Mouse (Mus musculus): ENCODE measurements around the gene Kctd21. TPM values are rescaled to one million over a fixed set of nuclear protein-coding genes. Genes with fewer than 3 reads are reported as not detected.

The Kctd21 gene
- polyA plus RNA-seq, 1 experiment from 2014 or later, result 7.7 TPM

DNA sequence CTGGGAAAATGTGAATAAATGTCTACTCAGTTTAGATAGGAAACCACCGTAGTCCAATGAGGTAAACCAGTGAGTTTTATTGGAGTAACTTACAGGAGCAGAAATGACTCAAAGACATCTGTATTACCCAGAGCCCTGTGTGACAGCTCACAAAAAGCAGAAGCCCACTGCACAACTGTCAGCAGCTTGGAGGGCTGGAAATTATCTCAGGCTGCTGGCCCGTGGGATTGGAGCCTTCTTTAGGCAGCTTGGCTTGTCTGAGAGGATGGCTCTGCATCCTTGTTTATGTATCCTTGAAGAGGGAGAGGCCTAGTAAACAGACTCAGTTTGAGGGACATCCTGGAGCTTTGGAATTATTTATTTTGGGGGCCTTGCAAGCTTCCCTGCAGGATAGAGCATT lies 10.8 kb downstream of the Kctd21 start:
- WGBS, result 79% methylated on average over 2 of the region's 2 CpGs
- no peak overlapping the region for H3K9ac ChIP-seq
- no peak overlapping the region for H3K4me2 ChIP-seq (replicated peaks)
- H3K4me1 ChIP-seq, result peaks cover 3% of the 10 kb centered on the region; the same call in 1 of the 2 replicates
- H3K36me3 ChIP-seq, result 0 out of 2 replicates have a peak, but pooled peaks cover 4% of the 10 kb centered on the region
- no peaks in the 10 kb centered on the region for H3K9me3 ChIP-seq (replicated peaks)
- no peak for ATAC-seq (ENCODE audit: low FRiP score)
- H3K27me3 ChIP-seq, result no peaks in the 10 kb centered on the region
- no peak overlapping the region for H3K4me3 ChIP-seq
- no peak overlapping the region for H3K27ac ChIP-seq

DNA sequence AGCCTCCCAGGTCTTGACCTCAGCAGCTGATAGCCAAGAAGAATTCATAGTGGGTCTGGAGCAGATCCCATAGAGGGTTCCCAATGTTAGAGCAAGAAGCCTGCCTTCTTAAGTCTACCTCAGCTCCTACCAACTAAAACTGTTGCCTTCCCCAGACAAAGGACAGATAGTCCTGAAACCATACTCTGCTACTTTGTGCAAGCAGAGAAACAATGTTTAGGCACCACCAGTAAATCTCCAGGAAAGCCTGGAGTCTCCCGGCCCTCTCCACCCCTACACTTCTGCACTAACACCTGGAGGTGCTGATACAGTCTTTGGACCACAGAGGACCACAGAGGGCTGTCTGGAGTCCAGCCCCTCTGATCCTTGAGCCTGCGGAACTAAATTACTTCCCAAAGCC lies 12.5 kb downstream of the Kctd21 start:
- H3K27ac ChIP-seq, result no peak overlapping the region
- no peak overlapping the region for H3K9ac ChIP-seq
- H3K4me3 ChIP-seq, result no peak overlapping the region
- 96% methylated on average over 2 of the region's 2 CpGs for WGBS
- peaks cover 3% of the 10 kb centered on the region; the same call in 1 of the 2 replicates for H3K4me1 ChIP-seq
- H3K36me3 ChIP-seq, result peaks cover 10% of the 10 kb centered on the region
- no peak overlapping the region for H3K4me2 ChIP-seq (replicated peaks)
- no peak for ATAC-seq (ENCODE audit: low FRiP score)
- no peaks in the 10 kb centered on the region for H3K27me3 ChIP-seq
- H3K9me3 ChIP-seq (replicated peaks), result no peaks in the 10 kb centered on the region

DNA sequence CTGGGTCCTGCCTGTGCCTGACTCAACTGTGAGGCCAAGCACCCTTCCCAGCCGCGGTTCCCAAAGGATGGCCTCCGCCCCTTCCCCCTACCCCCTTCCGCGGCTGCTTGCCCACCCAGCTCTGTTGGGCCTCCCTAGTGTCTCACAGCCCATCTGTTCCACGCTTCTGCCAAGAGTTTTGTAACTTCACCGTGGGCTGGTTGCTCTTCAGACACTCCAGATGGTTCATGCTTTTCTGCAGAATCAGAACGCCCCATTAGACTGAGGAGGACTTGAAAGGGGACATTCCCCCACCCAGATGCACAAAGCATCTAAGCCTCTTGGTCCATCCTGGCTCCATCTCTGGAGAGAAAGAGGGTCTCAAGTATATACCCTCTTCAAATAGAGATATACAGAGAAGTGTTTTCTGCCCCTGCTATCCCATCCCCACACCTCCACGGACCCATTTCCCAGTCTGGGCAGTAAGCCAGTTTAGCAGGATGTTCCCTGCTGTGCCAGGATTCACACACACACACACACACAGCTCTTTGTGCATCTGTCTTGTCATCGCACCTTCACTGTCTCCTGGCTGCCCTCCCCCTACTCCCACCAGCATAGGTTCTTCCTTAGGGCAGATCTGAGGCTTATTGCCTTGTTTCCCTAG lies 13.2 kb downstream of the Kctd21 start:
- ATAC-seq (ENCODE audit: low FRiP score), result no peak
- Histone ChIP-seq H3K4me2 (replicated peaks) (no peak overlapping the region), H3K4me1 (peaks cover 3% of the 10 kb centered on the region; the same call in 1 of the 2 replicates), H3K27me3 (no peaks in the 10 kb centered on the region), H3K9ac (no peak overlapping the region), H3K9me3 (replicated peaks) (no peaks in the 10 kb centered on the region), H3K36me3 (peaks cover 10% of the 10 kb centered on the region), H3K27ac (no peak overlapping the region), H3K4me3 (no peak overlapping the region)
- WGBS, result 69% methylated on average over 10 of the region's 10 CpGs

DNA sequence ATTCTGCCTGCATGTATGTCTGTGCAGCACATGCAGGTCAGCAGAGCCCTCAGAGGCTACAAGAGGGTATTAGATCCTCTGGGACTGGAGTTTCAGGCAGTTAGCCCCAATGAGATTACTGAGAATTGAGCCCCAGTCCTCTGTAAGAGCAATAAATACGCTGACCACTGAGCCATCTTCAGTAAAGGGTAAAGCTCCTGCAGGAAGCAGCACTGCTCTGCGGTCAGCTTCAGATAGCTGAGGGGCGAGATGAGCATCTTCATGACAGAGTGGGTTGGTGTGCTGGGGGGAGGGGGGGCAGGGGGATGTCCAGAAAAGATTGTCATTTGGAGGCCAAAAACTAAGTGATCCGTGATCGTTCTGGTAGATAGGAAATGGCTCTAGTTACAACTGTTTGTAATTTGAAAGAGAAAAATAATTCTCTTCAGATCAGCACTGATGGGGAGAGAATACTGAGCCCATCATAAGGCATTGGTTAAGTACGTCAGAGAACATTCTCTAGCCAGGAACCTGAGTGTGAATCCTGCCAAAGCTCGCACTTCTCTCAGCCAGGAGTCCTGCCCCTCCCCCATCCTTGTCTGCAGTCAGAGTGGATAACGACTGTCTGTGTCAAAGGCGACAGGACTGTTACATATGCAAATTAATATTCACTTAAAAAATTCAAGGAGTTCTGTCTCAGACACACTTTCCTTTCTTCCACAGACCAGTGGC lies 14.1 kb downstream of the Kctd21 start:
- Histone ChIP-seq H3K27me3 (no peaks in the 10 kb centered on the region), H3K27ac (no peak overlapping the region), H3K4me1 (peaks cover 4% of the 10 kb centered on the region), H3K9me3 (replicated peaks) (no peaks in the 10 kb centered on the region), H3K4me3 (no peak overlapping the region), H3K9ac (no peak overlapping the region; the same call in 1 of the 2 replicates), H3K36me3 (peaks cover 10% of the 10 kb centered on the region), H3K4me2 (replicated peaks) (no peak overlapping the region)
- no peak for ATAC-seq (ENCODE audit: low FRiP score)
- 77% methylated on average over 9 of the region's 9 CpGs for WGBS

DNA sequence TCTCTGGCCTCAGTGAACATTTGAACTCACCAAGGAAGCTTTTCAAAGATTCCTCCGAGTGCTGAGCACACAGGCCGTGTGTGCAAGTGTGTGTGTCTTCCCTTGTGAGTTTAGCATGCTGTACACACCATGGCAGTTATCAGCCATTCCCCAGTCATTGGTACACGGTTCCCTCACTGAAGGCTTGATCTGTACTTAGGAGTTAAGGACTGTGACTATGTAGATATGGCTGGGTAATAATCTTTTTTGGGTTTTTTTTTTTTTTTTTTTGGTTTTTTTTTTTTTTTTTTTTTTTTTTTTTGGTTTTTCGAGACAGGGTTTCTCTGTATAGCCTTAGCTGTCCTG lies 14.7 kb downstream of the Kctd21 start:
- no peaks in the 10 kb centered on the region for H3K9me3 ChIP-seq (replicated peaks)
- WGBS, result 69% methylated on average over 4 of the region's 4 CpGs
- no peak overlapping the region for H3K4me3 ChIP-seq
- no peak overlapping the region for H3K27ac ChIP-seq
- peaks cover 8% of the 10 kb centered on the region for H3K4me1 ChIP-seq
- ATAC-seq (ENCODE audit: low FRiP score), result no peak
- no peaks in the 10 kb centered on the region for H3K27me3 ChIP-seq
- H3K9ac ChIP-seq, result no peak overlapping the region; the same call in 1 of the 2 replicates
- H3K36me3 ChIP-seq, result peaks cover 10% of the 10 kb centered on the region
- H3K4me2 ChIP-seq (replicated peaks), result no peak overlapping the region

DNA sequence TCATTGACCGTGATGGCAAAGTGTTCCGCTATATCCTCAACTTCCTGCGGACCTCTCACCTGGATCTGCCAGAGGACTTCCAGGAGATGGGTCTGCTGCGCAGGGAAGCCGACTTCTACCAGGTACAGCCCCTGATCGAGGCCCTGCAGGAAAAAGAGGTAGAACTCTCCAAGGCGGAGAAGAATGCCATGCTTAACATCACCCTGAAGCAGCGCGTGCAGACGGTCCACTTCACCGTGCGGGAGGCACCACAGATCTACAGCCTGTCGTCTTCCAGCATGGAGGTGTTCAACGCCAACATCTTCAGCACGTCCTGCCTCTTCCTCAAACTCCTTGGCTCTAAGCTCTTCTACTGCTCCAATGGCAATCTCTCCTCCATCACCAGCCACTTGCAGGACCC lies 15.3 kb downstream of the Kctd21 start:
- Histone ChIP-seq H3K27me3 (no peaks in the 10 kb centered on the region), H3K9ac (no peak overlapping the region), H3K4me1 (peaks cover 8% of the 10 kb centered on the region), H3K4me2 (replicated peaks) (no peak overlapping the region), H3K36me3 (peaks cover 10% of the 10 kb centered on the region), H3K27ac (no peak overlapping the region), H3K9me3 (replicated peaks) (no peaks in the 10 kb centered on the region), H3K4me3 (no peak overlapping the region)
- no peak for ATAC-seq (ENCODE audit: low FRiP score)
- 93% methylated on average over 15 of the region's 15 CpGs for WGBS

DNA sequence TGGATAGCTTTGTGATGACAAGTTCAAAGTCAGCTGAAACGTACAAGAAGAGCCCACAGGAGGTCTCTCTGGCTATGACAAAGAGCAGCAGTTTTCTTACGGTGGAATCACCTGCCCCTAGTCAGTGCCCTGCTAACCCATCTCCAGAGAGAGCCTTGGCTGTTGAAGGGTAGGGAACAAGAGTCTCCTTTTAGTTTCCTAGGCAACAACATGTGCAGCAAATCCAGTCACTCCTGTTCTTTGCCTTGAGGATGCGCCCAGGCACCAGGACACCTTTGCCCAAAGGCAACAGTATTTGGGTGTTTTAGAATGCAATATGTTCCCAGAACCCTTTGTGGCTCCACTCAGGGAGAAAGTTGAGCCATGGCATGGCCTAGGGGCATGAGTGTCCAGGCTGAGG lies 16.2 kb downstream of the Kctd21 start:
- ATAC-seq (ENCODE audit: low FRiP score), result no peak
- 77% methylated on average over 3 of the region's 3 CpGs for WGBS

DNA sequence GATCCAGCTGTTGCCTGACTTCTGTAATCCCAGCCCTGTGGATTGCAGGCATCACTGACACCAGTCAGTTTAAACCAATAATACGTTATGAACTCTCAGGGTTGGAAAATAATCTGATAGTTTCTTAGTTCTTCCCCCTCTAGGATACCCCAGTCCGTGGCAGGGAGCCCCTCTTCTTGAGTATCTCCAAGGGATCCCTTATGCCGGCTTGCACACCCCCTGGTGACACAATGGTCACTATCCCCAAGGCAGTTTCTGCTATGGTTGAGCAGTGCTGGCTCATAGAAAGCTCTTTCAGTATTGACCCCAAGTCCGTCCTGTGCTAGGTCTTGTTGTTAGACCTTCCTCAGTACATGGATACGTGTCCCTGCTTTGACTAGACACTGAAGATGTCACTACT lies 16.7 kb downstream of the Kctd21 start:
- Histone ChIP-seq H3K4me2 (replicated peaks) (no peak overlapping the region), H3K4me1 (peaks cover 8% of the 10 kb centered on the region), H3K4me3 (no peak overlapping the region), H3K27ac (no peak overlapping the region), H3K27me3 (no peaks in the 10 kb centered on the region), H3K9ac (no peak overlapping the region), H3K36me3 (peaks cover 10% of the 10 kb centered on the region), H3K9me3 (replicated peaks) (no peaks in the 10 kb centered on the region)
- ATAC-seq (ENCODE audit: low FRiP score), result no peak
- WGBS, result 81% methylated on average over 5 of the region's 5 CpGs

More for the DNA sequence above, 16.2 kb downstream of the Kctd21 start:
- Histone ChIP-seq H3K4me2 (replicated peaks) (no peak overlapping the region), H3K9me3 (replicated peaks) (no peaks in the 10 kb centered on the region), H3K4me1 (peaks cover 8% of the 10 kb centered on the region), H3K27me3 (no peaks in the 10 kb centered on the region), H3K9ac (no peak overlapping the region), H3K4me3 (no peak overlapping the region), H3K27ac (no peak overlapping the region), H3K36me3 (peaks cover 10% of the 10 kb centered on the region)

DNA sequence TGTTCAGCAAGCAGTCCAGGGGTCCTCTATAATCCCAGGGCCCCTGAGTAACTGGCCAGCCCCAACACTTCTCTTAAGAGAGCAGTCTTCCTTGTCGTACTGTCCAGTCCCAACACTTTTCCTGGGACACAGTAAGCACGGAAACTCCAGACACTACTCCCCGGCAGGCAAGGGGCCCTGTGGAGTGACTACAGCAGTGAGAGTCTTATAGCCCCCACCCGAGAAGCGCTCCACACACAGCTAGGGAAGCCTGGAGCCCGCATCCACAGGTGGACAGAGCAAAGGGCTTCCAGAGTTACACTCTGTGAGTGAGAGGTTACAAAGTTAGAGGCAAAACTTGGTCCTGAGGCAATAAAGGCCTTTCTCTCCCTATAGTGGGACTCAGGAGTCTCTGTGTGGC lies 17.3 kb downstream of the Kctd21 start:
- WGBS, result 83% methylated on average over 6 of the region's 6 CpGs
- Histone ChIP-seq H3K36me3 (peaks cover 10% of the 10 kb centered on the region), H3K27me3 (no peaks in the 10 kb centered on the region), H3K9me3 (replicated peaks) (no peaks in the 10 kb centered on the region), H3K4me1 (peaks cover 8% of the 10 kb centered on the region), H3K4me2 (replicated peaks) (no peak overlapping the region), H3K4me3 (no peak overlapping the region), H3K27ac (no peak overlapping the region), H3K9ac (no peak overlapping the region)
- ATAC-seq (ENCODE audit: low FRiP score), result no peak

DNA sequence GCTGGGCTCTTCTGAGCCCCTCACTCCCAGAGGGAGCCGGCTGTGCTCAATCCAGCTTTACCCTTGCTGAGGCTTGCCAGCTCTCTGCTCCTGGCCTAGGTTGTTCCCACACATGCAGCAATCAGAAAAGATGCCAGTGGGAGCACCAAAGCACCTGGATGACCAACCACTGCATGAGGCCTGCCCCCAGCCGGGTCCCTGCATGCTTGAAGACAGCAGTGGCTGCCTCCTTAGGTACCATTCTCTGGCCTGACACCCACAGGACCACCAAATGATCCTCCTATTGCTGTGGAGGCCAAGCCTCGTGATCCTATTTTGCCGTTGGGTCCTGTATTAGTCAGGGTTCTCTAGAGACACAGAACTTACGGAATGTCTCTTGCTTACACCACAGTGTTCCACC lies 18.8 kb downstream of the Kctd21 start:
- no peak for ATAC-seq (ENCODE audit: low FRiP score)
- 86% methylated on average over 5 of the region's 5 CpGs for WGBS
- Histone ChIP-seq H3K4me3 (no peak overlapping the region), H3K27me3 (no peaks in the 10 kb centered on the region), H3K27ac (no peak overlapping the region), H3K9me3 (replicated peaks) (no peaks in the 10 kb centered on the region), H3K4me2 (replicated peaks) (no peak overlapping the region), H3K36me3 (peaks cover 10% of the 10 kb centered on the region), H3K9ac (no peak overlapping the region), H3K4me1 (peaks cover 8% of the 10 kb centered on the region; the same call in 1 of the 2 replicates)

DNA sequence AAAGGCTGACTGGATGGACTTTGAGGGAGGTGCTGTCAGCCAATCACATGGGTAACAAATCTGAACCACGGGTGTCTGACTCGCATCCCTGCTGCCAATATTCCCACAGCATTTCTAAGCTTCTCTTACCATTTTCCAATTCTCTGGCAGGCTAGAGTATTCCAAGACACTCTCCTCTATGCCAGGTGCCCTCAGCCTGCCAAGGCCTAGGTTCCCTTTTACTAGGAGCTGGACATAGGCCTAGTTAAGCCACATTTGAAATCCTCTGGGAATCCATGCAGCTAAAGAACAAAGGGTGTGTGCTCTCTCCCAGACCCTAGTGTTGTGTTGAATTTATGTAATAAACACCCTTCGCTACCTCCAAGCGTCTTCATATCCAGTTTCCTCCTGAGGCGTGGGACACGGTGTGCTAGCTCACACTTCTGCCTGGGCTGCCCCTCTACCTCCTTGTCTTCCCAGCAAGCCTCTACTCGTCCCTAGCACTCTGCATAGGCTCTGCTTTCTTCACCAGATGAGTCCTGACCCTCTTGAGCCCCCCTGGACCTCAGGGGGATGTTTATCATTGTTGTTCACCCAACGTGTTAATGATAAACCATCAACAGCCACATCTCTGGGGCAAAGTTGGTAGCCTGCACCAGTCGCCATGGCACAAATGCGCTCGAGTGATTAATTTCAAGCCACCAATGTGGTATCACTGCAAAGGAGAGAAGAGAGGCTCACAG lies 19.8 kb downstream of the Kctd21 start:
- no peak for ATAC-seq (ENCODE audit: low FRiP score)
- H3K36me3 ChIP-seq, result peaks cover 10% of the 10 kb centered on the region
- H3K27ac ChIP-seq, result no peak overlapping the region
- no peak overlapping the region for H3K4me2 ChIP-seq (replicated peaks)
- no peak overlapping the region for H3K9ac ChIP-seq
- H3K4me1 ChIP-seq, result peaks cover 8% of the 10 kb centered on the region; the same call in 1 of the 2 replicates
- 86% methylated on average over 11 of the region's 11 CpGs for WGBS
- H3K27me3 ChIP-seq, result no peaks in the 10 kb centered on the region
- no peaks in the 10 kb centered on the region for H3K9me3 ChIP-seq (replicated peaks)
- H3K4me3 ChIP-seq, result no peak overlapping the region

DNA sequence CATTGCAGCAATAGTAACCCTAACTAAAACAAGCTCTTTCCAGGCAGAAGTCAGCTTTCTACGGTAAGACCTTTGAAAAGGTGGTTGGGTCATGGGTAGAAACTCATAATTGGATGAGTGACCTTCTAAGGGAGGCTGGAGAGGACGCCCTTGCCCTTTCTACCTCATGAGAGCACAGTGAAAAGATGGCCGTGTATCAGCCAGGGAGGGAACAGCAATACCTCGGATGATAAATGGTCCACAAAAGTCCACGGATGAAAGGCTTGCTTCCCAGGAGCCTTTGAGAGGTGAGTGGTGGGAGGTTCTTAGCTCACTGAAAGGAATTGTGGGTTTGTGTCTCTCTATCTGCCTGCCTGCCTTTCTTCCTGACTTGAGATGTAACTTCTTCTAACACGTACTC lies 21.2 kb downstream of the Kctd21 start:
- 91% methylated on average over 6 of the region's 6 CpGs for WGBS
- no peaks in the 10 kb centered on the region for H3K9me3 ChIP-seq (replicated peaks)
- no peak for ATAC-seq (ENCODE audit: low FRiP score)
- H3K4me3 ChIP-seq, result no peak overlapping the region
- no peak overlapping the region for H3K27ac ChIP-seq
- no peaks in the 10 kb centered on the region for H3K27me3 ChIP-seq
- peaks cover 3% of the 10 kb centered on the region for H3K36me3 ChIP-seq
- H3K9ac ChIP-seq, result no peak overlapping the region
- no peak overlapping the region for H3K4me2 ChIP-seq (replicated peaks)
- peaks cover 8% of the 10 kb centered on the region; the same call in 1 of the 2 replicates for H3K4me1 ChIP-seq
